Mouse (Mus musculus): Measurements from ENCODE around the gene Arl15. TPM values are rescaled to one million over a fixed set of nuclear protein-coding genes. Genes with fewer than 3 reads are reported as not detected.

Gene Arl15
- polyA plus RNA-seq, 1 experiment from 2014 or later = 10.1 TPM

GRCm38 (mm10) chr13:114165616-114166015, 371.3 kb downstream of the Arl15 start:
- Histone ChIP-seq H3K4me1 (ENCODE audit: insufficient read depth, low read depth, low read length) (no peaks in the 10 kb centered on the region), H3K4me3 (ENCODE audit: low read depth, low read length) (no peak overlapping the region), H3K9me3 (ENCODE audit: low read length) (no peaks in the 10 kb centered on the region), H3K9ac (replicated peaks; ENCODE audit: low read depth) (no peak overlapping the region), H3K4me2 (replicated peaks; ENCODE audit: low read depth, low read length) (no peak overlapping the region), H3K36me3 (ENCODE audit: insufficient read depth, low read length) (no peaks in the 10 kb centered on the region), H3K27ac (ENCODE audit: low read length) (no peak overlapping the region), H3K27me3 (replicated peaks; ENCODE audit: insufficient read depth, low read length) (no peaks in the 10 kb centered on the region)
- no peak for TF ChIP-seq EP300 (IDR thresholded peaks at IDR 0.05)
- no peak for TF ChIP-seq CTCF (IDR thresholded peaks at IDR 0.05)
- no peak for DNase-seq (ENCODE audit: low spot score)
- 46% methylated on average over 7 of the region's 7 CpGs for WGBS
- no peak for ATAC-seq

GRCm38 (mm10) chr13:114166439-114167183, 372.3 kb downstream of the Arl15 start:
- H3K4me2 ChIP-seq (replicated peaks; ENCODE audit: low read depth, low read length) = no peak overlapping the region
- H3K9ac ChIP-seq (replicated peaks; ENCODE audit: low read depth) = no peak overlapping the region
- ATAC-seq (peak; percentile 26; the same call in 1 of the 2 replicates), DNase-seq (ENCODE audit: low spot score) (peak; percentile 25)
- H3K4me1 ChIP-seq (ENCODE audit: insufficient read depth, low read depth, low read length) = no peaks in the 10 kb centered on the region
- peak; percentile 14; the same call in 1 of the 2 replicates for TF ChIP-seq CTCF (IDR thresholded peaks at IDR 0.05)
- TF ChIP-seq EP300 (IDR thresholded peaks at IDR 0.05) = no peak
- no peak overlapping the region for H3K4me3 ChIP-seq (ENCODE audit: low read depth, low read length)
- 41% methylated on average over 12 of the region's 12 CpGs for WGBS
- no peaks in the 10 kb centered on the region for H3K9me3 ChIP-seq (ENCODE audit: low read length)
- H3K36me3 ChIP-seq (ENCODE audit: insufficient read depth, low read length) = no peaks in the 10 kb centered on the region
- H3K27ac ChIP-seq (ENCODE audit: low read length) = no peak overlapping the region
- no peaks in the 10 kb centered on the region for H3K27me3 ChIP-seq (replicated peaks; ENCODE audit: insufficient read depth, low read length)

GRCm38 (mm10) chr13:114170061-114170460, 375.8 kb downstream of the Arl15 start:
- Histone ChIP-seq H3K4me2 (replicated peaks; ENCODE audit: low read depth, low read length) (no peak overlapping the region), H3K9ac (replicated peaks; ENCODE audit: low read depth) (no peak overlapping the region), H3K4me3 (ENCODE audit: low read depth, low read length) (no peak overlapping the region), H3K4me1 (ENCODE audit: insufficient read depth, low read depth, low read length) (no peaks in the 10 kb centered on the region), H3K27me3 (replicated peaks; ENCODE audit: insufficient read depth, low read length) (no peaks in the 10 kb centered on the region), H3K9me3 (ENCODE audit: low read length) (no peaks in the 10 kb centered on the region), H3K36me3 (ENCODE audit: insufficient read depth, low read length) (no peaks in the 10 kb centered on the region), H3K27ac (ENCODE audit: low read length) (no peak overlapping the region)
- WGBS = 46% methylated on average over 5 of the region's 5 CpGs
- DNase-seq (ENCODE audit: low spot score) = no peak
- ATAC-seq = no peak
- TF ChIP-seq EP300 (IDR thresholded peaks at IDR 0.05) (no peak), CTCF (IDR thresholded peaks at IDR 0.05) (no peak)

- WGBS = 86% methylated on average over 5 of the region's 5 CpGs
- Histone ChIP-seq H3K9me3 (ENCODE audit: low read length) (no peaks in the 10 kb centered on the region), H3K27ac (ENCODE audit: low read length) (no peak overlapping the region), H3K27me3 (replicated peaks; ENCODE audit: insufficient read depth, low read length) (no peaks in the 10 kb centered on the region), H3K36me3 (ENCODE audit: insufficient read depth, low read length) (no peaks in the 10 kb centered on the region), H3K4me3 (ENCODE audit: low read depth, low read length) (no peak overlapping the region), H3K9ac (replicated peaks; ENCODE audit: low read depth) (no peak overlapping the region), H3K4me1 (ENCODE audit: insufficient read depth, low read depth, low read length) (no peaks in the 10 kb centered on the region), H3K4me2 (replicated peaks; ENCODE audit: low read depth, low read length) (no peak overlapping the region)
- no peak for DNase-seq (ENCODE audit: low spot score)
- TF ChIP-seq EP300 (IDR thresholded peaks at IDR 0.05) = no peak
- TF ChIP-seq CTCF (IDR thresholded peaks at IDR 0.05) = no peak
- ATAC-seq = no peak
These were observed 377.2 kb downstream of the Arl15 start for GRCm38 (mm10) chr13:114171465-114171864.

GRCm38 (mm10) chr13:114188107-114188506, 393.8 kb downstream of the Arl15 start:
- ATAC-seq = peak; percentile 71
- TF ChIP-seq CTCF (IDR thresholded peaks at IDR 0.05) (no peak), EP300 (IDR thresholded peaks at IDR 0.05) (peak; percentile 40; the same call in 1 of the 2 replicates)
- 53% methylated on average over 7 of the region's 7 CpGs for WGBS
- H3K4me1 ChIP-seq (ENCODE audit: insufficient read depth, low read depth, low read length) = no peaks in the 10 kb centered on the region
- H3K36me3 ChIP-seq (ENCODE audit: insufficient read depth, low read length) = no peaks in the 10 kb centered on the region
- H3K4me2 ChIP-seq (replicated peaks; ENCODE audit: low read depth, low read length) = no peak overlapping the region
- H3K9ac ChIP-seq (replicated peaks; ENCODE audit: low read depth) = no peak overlapping the region
- no peaks in the 10 kb centered on the region for H3K9me3 ChIP-seq (ENCODE audit: low read length)
- DNase-seq (ENCODE audit: low spot score) = peak; percentile 61
- no peaks in the 10 kb centered on the region for H3K27me3 ChIP-seq (replicated peaks; ENCODE audit: insufficient read depth, low read length)
- H3K4me3 ChIP-seq (ENCODE audit: low read depth, low read length) = no peak overlapping the region
- no peak overlapping the region for H3K27ac ChIP-seq (ENCODE audit: low read length)

GRCm38 (mm10) chr13:114188801-114189200, 394.5 kb downstream of the Arl15 start:
- 81% methylated on average over 7 of the region's 7 CpGs for WGBS
- no peak for TF ChIP-seq EP300 (IDR thresholded peaks at IDR 0.05)
- TF ChIP-seq CTCF (IDR thresholded peaks at IDR 0.05) = no peak
- no peak overlapping the region for H3K4me2 ChIP-seq (replicated peaks; ENCODE audit: low read depth, low read length)

More at GRCm38 (mm10) chr13:114188801-114189200, 394.5 kb downstream of the Arl15 start:
- no peaks in the 10 kb centered on the region for H3K4me1 ChIP-seq (ENCODE audit: insufficient read depth, low read depth, low read length)
- H3K9me3 ChIP-seq (ENCODE audit: low read length) = no peaks in the 10 kb centered on the region
- H3K27ac ChIP-seq (ENCODE audit: low read length) = no peak overlapping the region
- H3K27me3 ChIP-seq (replicated peaks; ENCODE audit: insufficient read depth, low read length) = no peaks in the 10 kb centered on the region
- ATAC-seq (no peak), DNase-seq (ENCODE audit: low spot score) (no peak)
- no peak overlapping the region for H3K4me3 ChIP-seq (ENCODE audit: low read depth, low read length)
- H3K36me3 ChIP-seq (ENCODE audit: insufficient read depth, low read length) = no peaks in the 10 kb centered on the region
- no peak overlapping the region for H3K9ac ChIP-seq (replicated peaks; ENCODE audit: low read depth)
